Mouse (Mus musculus) T-helper 2 cell (primary cell): Measurements from ENCODE around the gene Trp73.

Source experiments
- in situ Hi-C: fragments of 300-600 bp; cut with MboI, MseI; formaldehyde crosslinking; loops from one replicate; pipeline ENCODE4 v1.15.1; 2025; ENCODE audit warnings: high pct_unique_total_duplicates

Gene Trp73

GRCm38 (mm10) chr4:154042577-154042976, 97.4 kb downstream of the Trp73 start, which contains the start of gene Ccdc27:
Gene Ccdc27 (minus strand): TSS chr4:154042677.
- in situ Hi-C loops = loop anchor here (10.0 kb wide), 1 partner anchor 252 kb away; no protein-coding TSS in a partner anchor

GRCm38 (mm10) chr4:154037123-154037522, 102.9 kb downstream of the Trp73 start:
- in situ Hi-C loops = no loop called here

- in situ Hi-C loops = no loop called here
These were observed 111.4 kb downstream of the Trp73 start for GRCm38 (mm10) chr4:154028646-154029045.

DNA sequence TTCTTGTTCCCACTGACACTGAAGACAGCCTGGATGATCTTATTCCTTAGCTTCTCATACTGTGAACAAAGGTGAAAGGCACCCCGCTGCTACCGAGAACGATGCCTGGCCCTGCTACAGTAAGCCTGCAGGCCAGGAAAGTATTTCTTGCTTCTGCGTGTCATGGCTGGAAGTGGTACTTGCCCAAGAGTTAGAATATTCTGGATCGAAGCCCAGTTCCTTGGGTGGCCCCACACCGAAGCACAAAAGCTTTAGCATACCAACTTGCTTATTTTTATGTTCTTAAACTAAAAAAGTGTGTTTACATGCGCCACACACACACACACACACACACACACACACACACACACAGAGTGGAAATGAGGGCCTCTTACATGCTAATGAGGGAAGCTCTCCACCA, 111.9 kb downstream of the Trp73 start:
- in situ Hi-C loops = no loop called here

DNA sequence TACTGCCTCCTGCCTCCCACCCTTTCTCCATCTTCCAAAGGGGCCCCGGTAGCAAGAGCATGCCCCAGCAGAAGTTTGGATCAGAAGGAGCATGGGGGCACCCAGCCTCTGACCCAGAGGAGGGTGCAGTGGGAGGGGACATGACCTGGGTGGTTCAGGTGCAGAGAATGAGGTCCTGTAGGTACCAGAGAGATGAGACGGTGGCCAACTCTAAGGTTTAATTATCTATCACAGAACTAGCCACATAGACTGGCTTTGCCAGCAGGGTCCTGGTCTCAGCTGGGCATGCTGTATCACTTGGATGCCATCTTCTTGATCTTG, 113.6 kb downstream of the Trp73 start:
- in situ Hi-C loops = no loop called here

- in situ Hi-C loops = no loop called here
These were observed 114.2 kb downstream of the Trp73 start, which contains the start of gene Smim1 for GRCm38 (mm10) chr4:154025641-154026440. Gene Smim1 (minus strand): TSS chr4:154026230.

DNA sequence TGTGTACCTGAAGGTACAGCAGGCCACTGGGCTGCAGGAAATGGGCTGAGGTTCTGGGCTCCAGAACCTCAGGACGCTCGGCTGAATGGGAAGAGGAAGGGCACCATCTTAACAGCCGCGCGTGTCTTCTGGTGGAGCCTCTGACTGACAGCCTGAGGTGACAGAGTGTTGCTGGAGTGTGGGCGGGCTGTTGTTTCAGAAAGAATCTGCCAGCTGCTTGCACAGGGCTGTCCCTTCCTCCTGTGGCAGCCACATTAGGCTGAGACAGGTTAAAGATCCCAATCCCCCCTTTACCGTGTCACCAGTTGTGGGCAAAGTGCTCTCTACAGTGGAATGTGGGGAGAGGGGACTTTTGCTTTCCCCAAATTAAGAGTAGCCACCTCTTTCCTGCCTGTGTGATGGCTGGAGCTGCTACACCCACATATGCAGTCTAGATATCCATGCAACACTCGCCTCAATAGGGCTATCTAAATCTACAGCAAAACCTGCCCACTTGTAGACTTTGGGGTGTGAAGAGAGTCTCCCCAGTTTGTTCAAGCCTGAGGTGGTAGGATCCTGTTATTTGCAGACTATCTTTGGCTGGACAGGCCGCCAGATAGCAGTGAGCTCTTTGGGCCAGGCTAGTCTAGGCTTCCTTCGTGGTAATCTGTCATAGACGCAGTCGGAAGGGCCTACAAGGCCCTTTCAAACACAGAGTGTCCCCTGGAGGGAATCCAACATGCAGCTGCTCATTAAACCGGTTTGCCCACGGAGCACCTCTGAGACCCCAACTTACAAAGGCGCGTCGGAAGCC, 115.1 kb downstream of the Trp73 start:
- in situ Hi-C loops = no loop called here

- in situ Hi-C loops = no loop called here
These were observed 116.0 kb downstream of the Trp73 start for GRCm38 (mm10) chr4:154023754-154024601.

DNA sequence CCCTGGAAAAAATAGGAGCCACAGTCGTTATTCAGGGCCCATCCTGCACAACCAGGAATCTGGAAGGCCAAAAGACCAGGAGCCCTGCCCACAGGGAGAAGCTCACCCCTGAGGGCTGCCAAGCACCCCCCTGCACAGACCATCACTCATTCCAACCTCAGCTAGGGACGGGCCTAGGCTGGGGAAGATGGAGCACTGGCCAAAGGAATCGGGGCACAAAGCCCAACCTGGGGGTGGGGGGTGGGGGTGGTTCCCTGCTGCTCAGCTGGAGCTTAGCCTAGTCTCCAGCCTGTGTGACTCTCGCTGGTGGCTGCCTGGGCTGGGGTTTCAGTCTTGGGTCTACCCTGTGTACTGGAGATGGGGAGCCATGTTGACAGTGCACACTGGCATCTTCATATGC, 117.2 kb downstream of the Trp73 start:
- in situ Hi-C loops = no loop called here

- in situ Hi-C loops = no loop called here
These were observed 117.6 kb downstream of the Trp73 start for GRCm38 (mm10) chr4:154022407-154022806.

GRCm38 (mm10) chr4:154021432-154021831, 118.6 kb downstream of the Trp73 start:
- in situ Hi-C loops = no loop called here

- in situ Hi-C loops = no loop called here
These were observed 120.4 kb downstream of the Trp73 start for GRCm38 (mm10) chr4:154019571-154019970.

GRCm38 (mm10) chr4:154015476-154015875, 124.5 kb downstream of the Trp73 start:
- in situ Hi-C loops = no loop called here

- in situ Hi-C loops = loop anchor here (5.0 kb wide), 1 partner anchor 35 kb away; the partner anchor contains the start of genes Cep104 and Dffb
These were observed 127.7 kb downstream of the Trp73 start for GRCm38 (mm10) chr4:154012132-154012882.

GRCm38 (mm10) chr4:154011646-154012089, 128.3 kb downstream of the Trp73 start, which contains the start of gene Lrrc47:
Gene Lrrc47 (plus strand): TSS chr4:154011731.
- in situ Hi-C loops = loop anchor here (5.0 kb wide), 1 partner anchor 34 kb away; the partner anchor contains the start of genes Cep104 and Dffb

DNA sequence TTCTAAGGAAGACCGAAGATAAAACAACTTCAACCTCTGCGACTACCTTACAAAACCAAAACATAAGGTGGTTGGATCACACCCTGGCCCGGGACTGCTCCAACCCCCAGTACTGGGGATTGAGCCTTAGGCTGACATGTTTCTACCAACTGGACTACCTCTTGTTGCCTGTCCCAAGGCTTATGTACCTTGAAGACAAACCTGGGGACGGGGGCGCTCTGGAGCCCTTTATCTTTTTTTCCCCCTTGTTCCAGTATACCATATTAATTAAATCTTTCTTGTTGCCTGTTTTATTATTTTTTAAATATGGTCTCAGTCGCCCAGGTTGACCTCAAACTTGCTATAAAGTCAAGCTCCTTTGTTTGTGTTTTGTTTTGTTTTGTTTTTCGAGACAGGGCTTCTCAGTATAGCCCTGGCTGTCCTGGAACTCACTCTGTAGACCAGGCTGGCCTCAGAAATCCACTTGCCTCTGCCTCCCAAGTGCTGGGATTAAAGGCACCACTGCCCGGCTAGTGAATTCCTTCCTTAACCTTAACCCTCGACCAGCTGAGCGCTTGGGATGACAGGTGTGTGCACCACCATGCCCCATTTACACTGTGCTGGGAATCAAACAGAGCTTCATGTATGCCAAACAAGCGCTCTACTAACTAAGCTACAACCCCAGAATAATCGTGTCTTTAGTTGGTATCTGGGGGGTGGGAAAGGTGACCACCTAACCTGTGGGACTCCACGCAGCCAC, 128.9 kb downstream of the Trp73 start:
- in situ Hi-C loops = loop anchor here (5.0 kb wide), 1 partner anchor 34 kb away; the partner anchor contains the start of genes Cep104 and Dffb

GRCm38 (mm10) chr4:154007759-154008158, 132.2 kb downstream of the Trp73 start:
- in situ Hi-C loops = no loop called here

DNA sequence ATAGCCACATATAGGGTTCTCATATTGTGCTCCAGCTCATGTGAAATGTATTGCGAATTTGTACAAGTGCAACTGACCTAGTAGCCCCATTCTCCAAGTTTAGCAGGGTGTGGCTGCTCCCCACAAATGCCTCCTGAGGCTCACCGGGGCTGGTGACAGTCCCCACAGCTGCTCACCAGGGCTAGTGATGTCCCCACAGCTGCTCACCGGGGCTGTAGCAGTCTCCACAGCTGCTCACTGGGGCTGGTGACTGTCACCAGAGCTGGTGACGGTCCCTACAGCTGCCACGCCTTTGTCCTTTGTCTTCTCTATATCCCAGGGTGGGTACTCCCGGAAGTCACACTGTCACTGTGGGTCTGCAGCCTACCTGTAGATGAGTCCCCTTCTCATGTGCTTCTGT, 133.7 kb downstream of the Trp73 start:
- in situ Hi-C loops = no loop called here
